Mouse (Mus musculus): ENCODE results near the gene Polr2e.

DNA sequence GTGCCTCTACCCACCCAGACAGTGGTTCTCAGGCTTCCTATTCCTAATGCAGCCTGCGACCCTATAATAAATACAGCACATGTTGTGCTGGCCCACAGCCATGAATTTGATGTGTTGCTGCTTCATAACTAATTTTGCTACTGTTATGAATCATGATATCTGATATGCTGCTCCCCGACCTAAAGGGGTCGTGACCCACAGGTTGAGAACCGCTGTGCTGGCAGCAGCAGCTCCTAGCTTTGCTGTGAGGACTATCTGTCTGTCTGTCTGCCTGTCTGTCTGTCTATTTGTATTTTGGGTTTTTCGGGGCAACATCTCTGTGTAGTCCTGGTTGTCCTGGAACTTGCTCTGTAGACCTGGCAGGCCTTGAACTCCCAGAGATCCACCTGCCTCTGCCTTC lies 15.8 kb downstream of the Polr2e start:
- no peak for TF ChIP-seq POLR2A (IDR thresholded peaks at IDR 0.05; ENCODE audit: low read depth, low read length)
- no peak for TF ChIP-seq CTCF (IDR thresholded peaks at IDR 0.05; ENCODE audit: borderline replicate concordance, insufficient read depth, low read length)
